Mouse (Mus musculus) stomach, postnatal 0 days (tissue): ENCODE data around the gene Slc38a11. TPM values are rescaled to one million over a fixed set of nuclear protein-coding genes. Genes with fewer than 3 reads are reported as not detected.

Source experiments
- ATAC-seq: fragments of 200-750 bp; cut with Nextera tagmentation; 2 replicates; pipeline ENCODE4 v1.8.0; 2017; ENCODE audit not compliant: low FRiP score, low TSS enrichment
- DNase-seq: peaks from one replicate; pipeline ENCODE4 v3.0.0-alpha.2; 2016; ENCODE audit warnings: low spot score
- H3K27ac ChIP-seq: fragments of 300-500 bp; sonication (generic); replicated peaks from 2 replicates; pipeline ENCODE4 v1.5.1; 2014; ENCODE audit warnings: mild to moderate bottlenecking, control low read depth
- H3K27me3 ChIP-seq: fragments of 300-500 bp; sonication (generic); 2 replicates; pipeline ENCODE4 v1.6.1; 2014; ENCODE audit warnings: low read length; ENCODE audit not compliant: control insufficient read depth, insufficient read depth
- H3K36me3 ChIP-seq: fragments of 300-500 bp; sonication (generic); 2 replicates; pipeline ENCODE4 v1.6.1; 2014; ENCODE audit warnings: low read length, mixed read lengths; ENCODE audit not compliant: control insufficient read depth, insufficient read depth
- H3K4me1 ChIP-seq: fragments of 300-500 bp; sonication (generic); replicated peaks from 2 replicates; pipeline ENCODE4 v1.6.1; 2014; ENCODE audit warnings: antibody characterized with exemption; ENCODE audit not compliant: control insufficient read depth, insufficient read depth
- H3K4me2 ChIP-seq: fragments of 300-500 bp; sonication (generic); replicated peaks from 2 replicates; pipeline ENCODE4 v1.6.1; 2014; ENCODE audit warnings: low read depth, mild to moderate bottlenecking, control low read depth, moderate library complexity
- H3K4me3 ChIP-seq: fragments of 300-500 bp; sonication (generic); 2 replicates; pipeline ENCODE4 v1.5.1; 2014; ENCODE audit warnings: low read depth, low read length, control low read depth
- H3K9ac ChIP-seq: fragments of 300-500 bp; sonication (generic); 2 replicates; pipeline ENCODE4 v1.6.1; 2014; ENCODE audit warnings: mild to moderate bottlenecking, low read length, control low read depth, mixed read lengths
- H3K9me3 ChIP-seq: fragments of 300-500 bp; sonication (generic); 2 replicates; pipeline ENCODE4 v1.6.1; 2016; ENCODE audit warnings: low read length; ENCODE audit not compliant: control insufficient read depth
- CTCF ChIP-seq: IDR thresholded peaks from 2 replicates; pipeline ENCODE4 v1.5.1; 2016; ENCODE audit warnings: antibody characterized with exemption, low read depth, mild to moderate bottlenecking, moderate library complexity
- EP300 ChIP-seq: optimal IDR thresholded peaks from 2 replicates; pipeline ENCODE3; 2016; ENCODE audit warnings: antibody characterized with exemption
- WGBS: fragments of 180-500 bp; shearing (Covaris S2); extraction: QIAGEN DNeasy Blood & Tissue Kit; methylation state at CpG from one replicate; pipeline ENCODE4 v1.1.7; 2014; 5-methylcytosine and 5-hydroxymethylcytosine counted together
- polyA plus RNA-seq: library from polyadenylated mRNA; unstranded; fragments of >200 nt; fragmentation: Nextera tagmentation; extraction: Ambion mirVana; gene quantifications from 2 replicates; pipeline ENCODE4 v1.2.1, GENCODE M21; 2015

Gene Slc38a11
- polyA plus RNA-seq, 1 experiment from 2014 or later = 0.50 TPM

DNA sequence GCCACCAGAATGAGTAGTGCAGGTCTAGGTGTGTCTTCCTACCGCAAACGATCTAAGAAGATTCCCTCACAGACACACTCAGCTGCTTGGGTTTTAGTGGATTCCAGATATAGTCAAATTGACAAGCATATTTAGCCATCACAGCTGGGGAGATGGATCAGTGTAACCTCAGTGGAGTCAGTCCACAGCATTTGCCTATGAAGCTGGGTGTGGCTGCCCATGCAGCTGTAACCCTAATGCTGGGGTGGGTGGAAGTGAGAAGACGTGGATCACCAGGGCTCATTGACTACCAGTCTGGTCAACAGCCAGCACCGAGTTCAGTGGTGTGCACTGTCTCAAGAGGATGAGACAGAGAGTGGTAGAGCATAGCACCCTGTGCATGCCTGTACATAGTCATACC, 74.1 kb downstream of the Slc38a11 start:
- Histone ChIP-seq H3K27ac (no peak overlapping the region), H3K27me3 (no peaks in the 10 kb centered on the region), H3K9me3 (no peaks in the 10 kb centered on the region), H3K4me1 (no peaks in the 10 kb centered on the region), H3K4me2 (no peak overlapping the region), H3K36me3 (no peaks in the 10 kb centered on the region), H3K9ac (no peak overlapping the region), H3K4me3 (no peak overlapping the region)
- ATAC-seq (no peak), DNase-seq (no peak)
- 76% methylated on average over 4 of the region's 4 CpGs for WGBS
- TF ChIP-seq EP300 = no peak
- TF ChIP-seq CTCF = no peak

DNA sequence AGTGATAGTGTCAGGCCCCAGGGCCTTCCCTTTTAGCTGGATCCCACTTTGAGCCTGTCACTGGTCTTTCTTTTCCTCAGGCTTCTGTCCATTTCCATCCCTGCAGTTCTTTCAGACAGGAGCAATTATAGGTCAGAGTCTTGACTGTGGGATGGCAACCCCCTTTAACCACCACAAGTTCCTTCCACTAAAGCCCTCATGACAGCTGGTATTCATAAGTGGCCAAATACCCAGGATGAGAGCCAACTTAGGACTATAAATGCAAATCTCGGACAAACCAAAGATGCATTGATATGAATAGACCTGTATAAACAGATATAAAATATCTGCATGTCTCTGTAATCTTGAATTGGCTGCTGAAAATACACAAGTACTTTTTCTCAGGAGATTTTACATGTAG, 75.1 kb downstream of the Slc38a11 start:
- ATAC-seq = no peak
- Histone ChIP-seq H3K27ac (no peak overlapping the region), H3K27me3 (no peaks in the 10 kb centered on the region), H3K4me3 (no peak overlapping the region), H3K4me2 (no peak overlapping the region), H3K9ac (no peak overlapping the region), H3K36me3 (no peaks in the 10 kb centered on the region), H3K4me1 (no peaks in the 10 kb centered on the region), H3K9me3 (no peaks in the 10 kb centered on the region)
- no peak for DNase-seq
- WGBS = 72% methylated on average over 1 of the region's 1 CpGs
- TF ChIP-seq EP300 (no peak), CTCF (no peak)

GRCm38 (mm10) chr2:65285380-65285779, 78.5 kb downstream of the Slc38a11 start:
- DNase-seq = peak; percentile 52
- Histone ChIP-seq H3K27ac (no peak overlapping the region), H3K27me3 (no peaks in the 10 kb centered on the region), H3K9me3 (no peaks in the 10 kb centered on the region), H3K4me3 (no peak overlapping the region), H3K9ac (no peak overlapping the region), H3K36me3 (no peaks in the 10 kb centered on the region), H3K4me2 (no peak overlapping the region), H3K4me1 (no peaks in the 10 kb centered on the region)
- no peak; the same call in 1 of the 2 replicates for ATAC-seq
- no peak for TF ChIP-seq CTCF
- no peak for TF ChIP-seq EP300
- 45% methylated on average over 3 of the region's 3 CpGs for WGBS

GRCm38 (mm10) chr2:65282979-65283378, 80.9 kb downstream of the Slc38a11 start:
- no peak overlapping the region for H3K4me2 ChIP-seq
- ATAC-seq = no peak
- H3K27me3 ChIP-seq = no peaks in the 10 kb centered on the region
- no peaks in the 10 kb centered on the region for H3K9me3 ChIP-seq
- WGBS = 86% methylated on average over 6 of the region's 6 CpGs
- no peak for DNase-seq
- H3K4me1 ChIP-seq = 0 out of 2 replicates have a peak, but pooled peaks cover 2% of the 10 kb centered on the region
- no peak for TF ChIP-seq EP300
- TF ChIP-seq CTCF = no peak
- H3K4me3 ChIP-seq = no peak overlapping the region
- no peak overlapping the region for H3K9ac ChIP-seq
- H3K27ac ChIP-seq = no peak overlapping the region
- H3K36me3 ChIP-seq = no peaks in the 10 kb centered on the region

DNA sequence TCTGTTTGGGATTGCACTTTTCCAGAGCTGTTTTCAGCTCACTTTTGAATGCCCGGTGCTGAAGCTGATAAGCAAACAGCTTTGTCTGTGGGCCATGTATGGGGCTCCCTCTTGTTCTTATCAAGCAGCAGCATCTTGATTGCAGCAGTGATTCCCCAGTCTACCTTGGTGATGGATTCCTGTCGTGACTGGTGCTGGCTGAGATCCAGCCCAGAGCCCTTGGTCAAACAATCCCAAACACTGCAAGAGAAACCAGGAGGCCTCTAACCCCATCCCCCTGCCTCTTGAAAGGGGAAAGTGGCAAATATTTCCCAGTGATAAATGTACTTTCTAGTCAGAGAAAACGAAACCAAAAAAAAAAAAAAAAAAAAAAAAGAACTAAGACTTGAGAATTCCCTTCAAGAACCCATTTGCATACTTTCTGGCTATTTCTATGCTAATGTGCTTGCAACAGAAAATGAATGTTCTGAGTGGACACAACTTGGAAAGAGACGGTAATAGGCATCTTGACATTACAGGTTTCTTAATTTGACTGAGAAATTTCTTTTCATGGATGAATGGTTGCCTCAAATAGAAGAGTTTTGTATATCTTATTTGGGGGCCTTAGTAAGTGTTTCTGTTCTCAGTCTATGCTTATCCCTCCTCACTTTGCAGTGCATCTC, 84.7 kb downstream of the Slc38a11 start:
- Histone ChIP-seq H3K9ac (no peak overlapping the region), H3K9me3 (no peaks in the 10 kb centered on the region), H3K4me1 (0 out of 2 replicates have a peak, but pooled peaks cover 2% of the 10 kb centered on the region), H3K4me2 (no peak overlapping the region), H3K27ac (no peak overlapping the region), H3K27me3 (no peaks in the 10 kb centered on the region), H3K36me3 (no peaks in the 10 kb centered on the region), H3K4me3 (no peak overlapping the region)
- ATAC-seq (no peak), DNase-seq (no peak)
- WGBS = 13% methylated on average over 4 of the region's 4 CpGs
- TF ChIP-seq CTCF (no peak), EP300 (no peak)

DNA sequence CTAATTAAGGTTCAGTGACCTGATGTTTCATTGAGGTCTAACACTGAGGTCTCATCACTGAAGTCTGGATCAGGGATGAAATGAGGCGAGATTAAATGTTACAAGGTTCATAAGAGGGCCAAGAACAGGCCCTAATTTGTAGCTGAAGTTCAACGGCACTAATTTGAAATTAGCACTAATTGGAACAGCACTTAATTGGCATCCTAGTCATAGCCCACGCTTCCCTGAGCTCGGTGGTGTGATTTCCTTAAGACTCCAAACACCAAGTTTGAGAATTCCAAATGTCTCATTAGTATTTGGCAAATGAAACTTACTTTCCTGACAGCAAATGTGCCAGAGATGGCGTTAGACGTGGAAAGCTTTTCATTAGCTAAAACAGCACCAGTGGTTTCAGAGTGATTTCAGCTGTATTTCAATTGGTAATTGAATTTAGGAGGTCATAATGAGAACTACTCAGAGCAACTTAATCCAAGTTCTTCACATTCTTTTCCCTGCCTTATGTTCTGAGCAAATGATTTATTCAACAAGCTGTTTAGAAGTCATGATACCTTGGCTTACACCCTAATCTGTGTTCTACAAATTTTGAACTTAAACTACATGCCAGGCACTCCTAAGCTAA, 88.3 kb downstream of the Slc38a11 start:
- Histone ChIP-seq H3K4me3 (no peak overlapping the region), H3K9me3 (no peaks in the 10 kb centered on the region), H3K4me1 (0 out of 2 replicates have a peak, but pooled peaks cover 2% of the 10 kb centered on the region), H3K27ac (no peak overlapping the region), H3K27me3 (no peaks in the 10 kb centered on the region), H3K9ac (no peak overlapping the region), H3K36me3 (no peaks in the 10 kb centered on the region), H3K4me2 (no peak overlapping the region)
- 72% methylated on average over 6 of the region's 6 CpGs for WGBS
- ATAC-seq = no peak
- no peak for DNase-seq
- TF ChIP-seq EP300 = no peak
- no peak for TF ChIP-seq CTCF
